Mouse (Mus musculus) liver, embryonic 14.5 days (tissue): ENCODE results near the gene Eml2.

ENCODE experiments used
- CTCF ChIP-seq: IDR thresholded peaks from 2 replicates; pipeline ENCODE4 v1.5.1; 2016; ENCODE audit warnings: antibody characterized with exemption, low read depth, control low read depth
- EP300 ChIP-seq: IDR thresholded peaks from 2 replicates; pipeline ENCODE4 v1.6.1; 2016; ENCODE audit warnings: antibody characterized with exemption, low read depth

- no peak for TF ChIP-seq CTCF
- no peak for TF ChIP-seq EP300
Observed at GRCm38 (mm10) chr7:19242005-19242404, 65.8 kb downstream of the Eml2 start.
